Mouse (Mus musculus) CH12.LX (cell line): ENCODE data around the gene A730061H03Rik. TPM values are rescaled to one million over a fixed set of nuclear protein-coding genes. Genes with fewer than 3 reads are reported as not detected.
A peak's percentile ranks its signal among the peaks of the same experiment; 100 is the strongest.

Experiments used
- DNase-seq: peaks from one replicate; pipeline ENCODE4 v3.0.0-alpha.2; 2013; ENCODE audit errors: extremely low read depth
- H3K27ac ChIP-seq: 2 replicates; pipeline ENCODE4 v1.5.1; 2012; ENCODE audit warnings: low read depth, mild to moderate bottlenecking, control low read depth, moderate library complexity; ENCODE audit not compliant: insufficient read depth
- H3K27me3 ChIP-seq: replicated peaks from 2 replicates; pipeline ENCODE3; 2012; ENCODE audit warnings: inconsistent platforms
- H3K36me3 ChIP-seq, 2 experiments: replicated peaks in 1 of 2; 2 replicates each; pipeline versions ENCODE3 to v1.6.1; 2012; ENCODE audit warnings: inconsistent platforms in 1 of 2, low read length in 1 of 2, mild to moderate bottlenecking in 1 of 2, mixed read lengths in 1 of 2, moderate library complexity in 1 of 2; ENCODE audit not compliant: control insufficient read depth in 1 of 2, insufficient read depth in 1 of 2
- H3K4me1 ChIP-seq, 2 experiments: 2 replicates each; pipeline ENCODE4 v1.6.1; 2012; ENCODE audit warnings: inconsistent platforms in 1 of 2, moderate library complexity in 1 of 2; ENCODE audit not compliant: insufficient read depth in 2 of 2, control insufficient read depth in 1 of 2
- H3K4me2 ChIP-seq: 2 replicates; pipeline ENCODE4 v1.6.1; 2012; ENCODE audit warnings: low read depth, mild to moderate bottlenecking, control low read depth; ENCODE audit not compliant: poor library complexity, insufficient read depth, severe bottlenecking
- H3K4me3 ChIP-seq, 3 experiments: fragments of 150-350 bp in 1 of 3; sonication (generic) in 1 of 3; replicated peaks in 1 of 3; 2 replicates each; pipeline versions ENCODE3 to v1.5.1; 2011 to 2012; ENCODE audit warnings: low read depth in 2 of 3, low read length in 2 of 3, mild to moderate bottlenecking in 2 of 3, moderate library complexity in 2 of 3, control low read depth in 1 of 3, improper control_type of control experiment in 1 of 3, inconsistent platforms in 1 of 3, mixed read lengths in 1 of 3; ENCODE audit not compliant: poor library complexity in 1 of 3
- H3K79me2 ChIP-seq: replicated peaks from 2 replicates; pipeline ENCODE4 v1.6.1; 2012; ENCODE audit warnings: mild to moderate bottlenecking, moderate library complexity; ENCODE audit not compliant: control insufficient read depth, poor library complexity, insufficient read depth, severe bottlenecking; ENCODE audit errors: extremely low read depth
- H3K9ac ChIP-seq: 2 replicates; pipeline ENCODE4 v1.6.1; 2012; ENCODE audit warnings: low read depth, mild to moderate bottlenecking, control low read depth, moderate library complexity; ENCODE audit not compliant: insufficient read depth
- H3K9me3 ChIP-seq: replicated peaks from 2 replicates; pipeline ENCODE3; 2012; ENCODE audit warnings: low read length, inconsistent platforms, mixed read lengths
- BHLHE40 ChIP-seq: IDR thresholded peaks from 2 replicates; pipeline ENCODE4 v1.6.1; 2011; ENCODE audit warnings: mild to moderate bottlenecking, low read depth, low read length, improper control_type of control experiment
- CHD1 ChIP-seq: IDR thresholded peaks from 2 replicates; pipeline ENCODE4 v1.6.1; 2012; ENCODE audit warnings: low read depth, low read length, improper control_type of control experiment, inconsistent platforms
- CHD2 ChIP-seq: IDR thresholded peaks from 2 replicates; pipeline ENCODE4 v1.6.1; 2011; ENCODE audit warnings: low read length, improper control_type of control experiment
- CTCF ChIP-seq, 2 experiments: IDR thresholded peaks in 1 of 2; conservative IDR thresholded peaks in 1 of 2; 2 replicates each; pipeline ENCODE4 v1.5.1; 2011 to 2012; ENCODE audit warnings: low read depth in 2 of 2, low read length in 2 of 2, improper control_type of control experiment in 1 of 2, inconsistent platforms in 1 of 2, mild to moderate bottlenecking in 1 of 2, moderate library complexity in 1 of 2
- E2F4 ChIP-seq: IDR thresholded peaks from 2 replicates; pipeline ENCODE4 v1.6.1; 2011; ENCODE audit warnings: low read depth, low read length, improper control_type of control experiment; ENCODE audit not compliant: insufficient replicate concordance
- ELF1 ChIP-seq: IDR thresholded peaks from 2 replicates; pipeline ENCODE4 v1.6.1; 2014; ENCODE audit warnings: low read depth, mild to moderate bottlenecking, inconsistent platforms, low read length, improper control_type of control experiment
- EP300 ChIP-seq: IDR thresholded peaks from 2 replicates; pipeline ENCODE4 v1.6.1; 2011; ENCODE audit warnings: low read length, improper control_type of control experiment
- ETS1 ChIP-seq: conservative IDR thresholded peaks from 2 replicates; pipeline ENCODE4 v1.6.1; 2012; ENCODE audit warnings: low read depth, mild to moderate bottlenecking, inconsistent platforms, low read length, improper control_type of control experiment, moderate library complexity
- GABPA ChIP-seq: IDR thresholded peaks from 2 replicates; pipeline ENCODE4 v1.6.1; 2012; ENCODE audit warnings: low read depth, low read length, improper control_type of control experiment, inconsistent platforms; ENCODE audit not compliant: insufficient replicate concordance
- HCFC1 ChIP-seq: IDR thresholded peaks from 2 replicates; pipeline ENCODE4 v1.6.1; 2012; ENCODE audit warnings: low read depth, mild to moderate bottlenecking, inconsistent platforms, low read length, improper control_type of control experiment
- IRF4 ChIP-seq: IDR thresholded peaks from 2 replicates; pipeline ENCODE4 v1.6.1; 2014; ENCODE audit warnings: low read depth, mild to moderate bottlenecking, inconsistent platforms, low read length, improper control_type of control experiment
- JUN ChIP-seq: IDR thresholded peaks from 2 replicates; pipeline ENCODE4 v1.6.1; 2011; ENCODE audit warnings: low read depth, mild to moderate bottlenecking, low read length, improper control_type of control experiment, moderate library complexity; ENCODE audit not compliant: insufficient read depth
- JUND ChIP-seq: conservative IDR thresholded peaks from 2 replicates; pipeline ENCODE4 v1.6.1; 2011; ENCODE audit warnings: low read depth, low read length, improper control_type of control experiment
- KAT2A ChIP-seq: IDR thresholded peaks from 2 replicates; pipeline ENCODE4 v1.6.1; 2012; ENCODE audit warnings: low read length, improper control_type of control experiment, inconsistent platforms; ENCODE audit not compliant: insufficient replicate concordance
- MAFK ChIP-seq: IDR thresholded peaks from 2 replicates; pipeline ENCODE4 v1.6.1; 2011; ENCODE audit warnings: low read length, improper control_type of control experiment; ENCODE audit not compliant: insufficient replicate concordance
- MAX ChIP-seq: IDR thresholded peaks from 2 replicates; pipeline ENCODE4 v1.6.1; 2011; ENCODE audit warnings: low read length, improper control_type of control experiment
- MAZ ChIP-seq: IDR thresholded peaks from 2 replicates; pipeline ENCODE4 v1.6.1; 2012; ENCODE audit warnings: low read depth, mild to moderate bottlenecking, inconsistent platforms, low read length, improper control_type of control experiment, moderate library complexity
- MEF2A ChIP-seq: IDR thresholded peaks from 2 replicates; pipeline ENCODE4 v1.6.1; 2014; ENCODE audit warnings: low read depth, mild to moderate bottlenecking, inconsistent platforms, low read length, improper control_type of control experiment, borderline replicate concordance
- MXI1 ChIP-seq: IDR thresholded peaks from 2 replicates; pipeline ENCODE4 v1.6.1; 2011; ENCODE audit warnings: mild to moderate bottlenecking, low read depth, low read length, improper control_type of control experiment
- MYC ChIP-seq: IDR thresholded peaks from 2 replicates; pipeline ENCODE4 v1.6.1; 2011; ENCODE audit warnings: low read depth, mild to moderate bottlenecking, improper control_type of control experiment, low read length
- NELFE ChIP-seq: IDR thresholded peaks from 2 replicates; pipeline ENCODE4 v1.6.1; 2011; ENCODE audit warnings: low read depth, low read length, improper control_type of control experiment
- NRF1 ChIP-seq: IDR thresholded peaks from 2 replicates; pipeline ENCODE4 v1.6.1; 2014; ENCODE audit warnings: low read depth, mild to moderate bottlenecking, inconsistent platforms, low read length, improper control_type of control experiment, moderate library complexity
- PAX5 ChIP-seq: IDR thresholded peaks from 2 replicates; pipeline ENCODE4 v1.6.1; 2012; ENCODE audit warnings: low read length, inconsistent platforms, mixed read lengths
- POLR2A ChIP-seq: IDR thresholded peaks from 2 replicates; pipeline ENCODE4 v1.6.1; 2011; ENCODE audit warnings: low read depth, mild to moderate bottlenecking, improper control_type of control experiment, low read length
- POLR2AphosphoS2 ChIP-seq: IDR thresholded peaks from 2 replicates; pipeline ENCODE4 v1.6.1; 2011; ENCODE audit warnings: low read depth, low read length, improper control_type of control experiment
- RAD21 ChIP-seq: IDR thresholded peaks from 2 replicates; pipeline ENCODE4 v1.6.1; 2011; ENCODE audit warnings: low read depth, mild to moderate bottlenecking, low read length, improper control_type of control experiment, moderate library complexity
- RCOR1 ChIP-seq: conservative IDR thresholded peaks from 2 replicates; pipeline ENCODE4 v1.6.1; 2012; ENCODE audit warnings: low read depth, mild to moderate bottlenecking, inconsistent platforms, low read length, improper control_type of control experiment
- SIN3A ChIP-seq: IDR thresholded peaks from 2 replicates; pipeline ENCODE4 v1.6.1; 2012; ENCODE audit warnings: low read length, improper control_type of control experiment, inconsistent platforms
- SMC3 ChIP-seq: IDR thresholded peaks from 2 replicates; pipeline ENCODE4 v1.6.1; 2011; ENCODE audit warnings: low read depth, low read length, improper control_type of control experiment
- TBP ChIP-seq: conservative IDR thresholded peaks from 2 replicates; pipeline ENCODE4 v1.6.1; 2011; ENCODE audit warnings: low read depth, low read length, improper control_type of control experiment
- TCF12 ChIP-seq: IDR thresholded peaks from 2 replicates; pipeline ENCODE4 v1.6.1; 2014; ENCODE audit warnings: low read depth, mild to moderate bottlenecking, inconsistent platforms, low read length, improper control_type of control experiment
- UBTF ChIP-seq: IDR thresholded peaks from 2 replicates; pipeline ENCODE4 v1.6.1; 2012; ENCODE audit warnings: low read depth, mild to moderate bottlenecking, inconsistent platforms, low read length, improper control_type of control experiment, moderate library complexity
- USF1 ChIP-seq: IDR thresholded peaks from 2 replicates; pipeline ENCODE4 v1.6.1; 2014; ENCODE audit warnings: low read depth, mild to moderate bottlenecking, inconsistent platforms, low read length, improper control_type of control experiment
- USF2 ChIP-seq: conservative IDR thresholded peaks from 2 replicates; pipeline ENCODE4 v1.6.1; 2011; ENCODE audit warnings: low read depth, low read length, improper control_type of control experiment
- ZC3H11A ChIP-seq: IDR thresholded peaks from 2 replicates; pipeline ENCODE4 v1.6.1; 2012; ENCODE audit warnings: low read depth, mild to moderate bottlenecking, inconsistent platforms, low read length, improper control_type of control experiment
- ZKSCAN1 ChIP-seq: IDR thresholded peaks from 2 replicates; pipeline ENCODE4 v1.6.1; 2012; ENCODE audit warnings: low read depth, inconsistent platforms, low read length, improper control_type of control experiment, borderline replicate concordance
- ZMIZ1 ChIP-seq: IDR thresholded peaks from 2 replicates; pipeline ENCODE4 v1.6.1; 2012; ENCODE audit warnings: low read depth, mild to moderate bottlenecking, inconsistent platforms, low read length, improper control_type of control experiment
- ZNF384 ChIP-seq: IDR thresholded peaks from 2 replicates; pipeline ENCODE4 v1.6.1; 2012; ENCODE audit warnings: low read depth, low read length, improper control_type of control experiment, inconsistent platforms
- dilution Hi-C: fragments of 300-500 bp; cut with MboI; formaldehyde crosslinking; loops from 2 replicates; pipeline ENCODE4 v1.14.3; 2020; ENCODE audit warnings: low sequenced_read_pairs; ENCODE audit not compliant: extremely low pct_unique_long_range_greater_than_20kb, extremely low pct_ligation_motif_present
- in situ Hi-C: fragments of 300-500 bp; cut with MboI; formaldehyde crosslinking; loops from 3 replicates; pipeline ENCODE4 v1.14.3; 2019; ENCODE audit warnings: low sequenced_read_pairs, low pct_ligation_motif_present, low pct_unique_long_range_greater_than_20kb, mixed read lengths
- polyA plus RNA-seq: library from polyadenylated mRNA; unstranded; fragments of >175 nt; gene quantifications from 2 replicates; pipeline ENCODE4 v1.2.1, GENCODE M21; 2012; ENCODE audit warnings: low read depth; ENCODE audit not compliant: insufficient read length
- total RNA-seq, 2 experiments: library from RNA; depleted of rRNA; stranded (reverse); fragments of 300-350 nt in 1 of 2; fragments of >200 nt in 1 of 2; gene quantifications; 2 replicates each; pipeline ENCODE4 v1.2.3; 2012 to 2014

The A730061H03Rik gene
- total and polyA plus RNA-seq, 3 experiments: 0.34 to 0.93 TPM; not detected in 1

- H3K9ac ChIP-seq: no peak overlapping the region
- dilution Hi-C loops: no loop called here
- in situ Hi-C loops: no loop called here
- no peak for TF ChIP-seq MAFK
- no peak for TF ChIP-seq ELF1
- TF ChIP-seq KAT2A: no peak
- no peak for TF ChIP-seq JUN
- peak; percentile 49 to 83; a peak in 3 of 4 replicates for TF ChIP-seq CTCF (conservative IDR thresholded peaks at IDR 0.05 in 1 of 2, IDR thresholded peaks at IDR 0.05 in 1 of 2; ENCODE audit: low read depth in 2 of 2, low read length in 2 of 2)
- no peak for TF ChIP-seq ZMIZ1
- TF ChIP-seq CHD1: no peak
- TF ChIP-seq TBP: no peak
- TF ChIP-seq IRF4: no peak
- TF ChIP-seq HCFC1: no peak
- no peak for TF ChIP-seq POLR2AphosphoS2
- TF ChIP-seq MEF2A: no peak
- no peak for TF ChIP-seq POLR2A
- peak; percentile 58 for TF ChIP-seq BHLHE40
- TF ChIP-seq CHD2: no peak
- no peak for TF ChIP-seq EP300
- TF ChIP-seq TCF12: no peak
- no peak for TF ChIP-seq MXI1
- TF ChIP-seq NRF1: no peak
- TF ChIP-seq E2F4: no peak
- TF ChIP-seq MYC: peak; percentile 79
- TF ChIP-seq SIN3A: no peak
- peak; percentile 78 for TF ChIP-seq RAD21
- no peak for TF ChIP-seq UBTF
- TF ChIP-seq USF2: peak; percentile 79
- TF ChIP-seq JUND: no peak
- peak; percentile 83 for TF ChIP-seq USF1
- 0 out of 2 replicates have a peak, but pooled peaks have one; percentile 3 for TF ChIP-seq ZC3H11A
- TF ChIP-seq ZKSCAN1: no peak
- TF ChIP-seq RCOR1: no peak
- TF ChIP-seq MAZ: no peak
- TF ChIP-seq ZNF384: no peak
- TF ChIP-seq GABPA: no peak
- no peak for TF ChIP-seq PAX5
- peak; percentile 67 for TF ChIP-seq SMC3
- no peak for TF ChIP-seq MAX
- no peak for TF ChIP-seq NELFE
- no peak for TF ChIP-seq ETS1
- peaks cover 3 to 13% of the 10 kb centered on the region in 2 experiments; a peak in 2 of 4 replicates for H3K4me1 ChIP-seq
- no peaks in the 10 kb centered on the region for H3K9me3 ChIP-seq
- DNase-seq: peak; percentile 75
- no peak overlapping the region for H3K4me2 ChIP-seq
- no peak overlapping the region for H3K4me3 ChIP-seq
- no peaks in the 10 kb centered on the region for H3K36me3 ChIP-seq
- peaks cover 7% of the 10 kb centered on the region for H3K27me3 ChIP-seq
- no peaks in the 10 kb centered on the region for H3K79me2 ChIP-seq
- no peak overlapping the region for H3K27ac ChIP-seq
Observed at GRCm38 (mm10) chr14:55527940-55528339, 32.3 kb downstream of the A730061H03Rik start.
